Mouse (Mus musculus): ENCODE results near the gene Ubb. TPM values are rescaled to one million over a fixed set of nuclear protein-coding genes. Genes with fewer than 3 reads are reported as not detected.

Gene Ubb
- total RNA-seq, 2 experiments from 2014 or later, result 1,687 to 1,997 TPM

DNA sequence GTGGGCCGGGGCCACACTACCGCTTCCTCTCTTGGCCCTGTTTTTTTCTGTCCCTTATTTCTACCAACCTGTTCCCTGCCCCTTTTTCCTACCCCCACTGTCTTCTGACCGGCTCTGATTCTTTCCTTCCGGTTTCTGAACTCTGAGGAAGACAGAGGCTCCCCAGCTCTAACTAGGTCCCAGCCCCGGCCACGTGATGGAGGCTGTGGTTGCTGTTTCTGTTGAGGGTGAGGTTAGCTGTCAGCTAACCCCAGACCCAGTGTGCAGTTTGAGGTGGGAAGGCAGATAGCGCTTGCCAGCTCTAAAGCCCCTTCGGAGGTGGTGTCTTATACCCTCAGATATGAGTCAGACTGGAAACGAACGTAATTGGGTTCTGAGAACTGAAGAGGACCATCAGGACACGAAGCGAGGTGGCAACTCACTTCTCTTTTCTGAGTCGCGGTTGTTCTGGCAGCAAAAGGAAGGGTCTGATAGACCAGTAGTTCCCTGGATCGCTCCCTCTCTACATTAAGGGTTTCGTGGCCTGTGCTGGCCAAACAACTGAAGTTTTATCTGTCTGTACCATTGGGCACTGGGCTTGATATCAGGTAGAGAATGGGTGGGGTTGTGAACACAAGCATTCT is 25.7 kb downstream of the Ubb start:
- DNase-seq (ENCODE audit: extremely low spot score in 1 of 2, low spot score in 1 of 2), result peak; percentile 13 to 25

DNA sequence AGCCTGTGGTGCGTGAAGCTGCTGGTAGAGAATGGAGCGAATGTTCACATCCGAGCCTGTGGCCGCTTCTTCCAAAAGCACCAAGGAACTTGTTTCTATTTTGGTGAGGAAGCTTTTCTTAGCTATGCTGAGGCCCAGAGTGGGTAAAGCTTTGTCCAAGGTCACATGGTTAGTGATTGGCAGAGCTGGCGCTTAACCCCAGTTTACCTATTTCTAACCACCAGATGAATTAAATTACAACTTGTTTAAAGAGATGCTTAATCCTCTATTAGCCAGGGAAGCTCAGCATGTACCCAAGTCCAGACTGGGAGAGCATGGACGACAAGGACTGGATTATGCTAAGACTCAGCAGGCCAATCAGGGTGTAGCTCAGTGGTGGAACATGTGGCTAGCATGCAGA is 32.1 kb downstream of the Ubb start:
- no peak for DNase-seq (ENCODE audit: extremely low spot score in 1 of 2, low spot score in 1 of 2)

DNA sequence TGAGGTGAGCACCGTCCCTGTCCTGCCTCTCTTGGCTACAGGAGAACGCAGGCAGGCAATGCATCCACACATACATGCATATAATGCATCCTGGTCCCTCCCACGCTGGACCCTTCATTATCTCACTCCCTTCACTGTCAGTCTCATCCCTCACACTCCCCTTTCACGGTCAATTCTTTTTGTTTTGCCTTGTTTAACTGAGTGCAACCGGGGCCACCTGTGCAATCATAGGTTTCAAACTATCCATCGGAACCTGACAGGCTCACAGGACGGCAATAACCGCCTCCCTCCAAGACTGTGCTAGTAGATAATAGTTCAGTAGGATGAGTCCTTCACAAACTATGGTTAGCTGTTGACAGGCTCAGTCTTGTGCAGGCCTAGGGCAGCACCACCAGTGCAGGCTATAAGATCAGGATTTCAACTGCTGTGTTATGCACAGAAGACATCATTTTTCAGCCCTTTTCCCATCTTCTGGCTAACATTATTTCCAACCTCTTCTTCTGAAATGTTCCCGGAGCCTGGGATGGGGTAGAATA is 33.8 kb downstream of the Ubb start:
- no peak for DNase-seq (ENCODE audit: extremely low spot score in 1 of 2, low spot score in 1 of 2)

DNA sequence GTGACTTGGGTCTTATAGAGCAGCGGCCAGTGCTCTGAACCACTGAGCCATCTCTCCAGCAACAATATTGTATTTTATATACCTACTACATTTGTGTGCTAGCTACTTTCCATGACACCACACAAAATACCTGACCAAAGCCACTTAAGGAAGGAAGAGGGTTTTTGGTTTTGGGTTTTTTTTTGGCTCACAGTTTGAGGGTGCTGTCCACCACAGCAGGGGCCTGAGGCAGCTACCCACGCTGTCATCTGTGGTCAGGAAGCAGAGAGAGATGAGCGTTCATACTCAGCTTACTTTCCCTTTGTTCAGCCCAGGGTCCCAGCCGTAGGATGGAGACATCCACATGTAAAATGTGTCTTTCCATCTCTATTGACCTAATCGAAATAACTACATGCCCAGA is 36.1 kb downstream of the Ubb start:
- no peak for DNase-seq (ENCODE audit: extremely low spot score in 1 of 2, low spot score in 1 of 2)

DNA sequence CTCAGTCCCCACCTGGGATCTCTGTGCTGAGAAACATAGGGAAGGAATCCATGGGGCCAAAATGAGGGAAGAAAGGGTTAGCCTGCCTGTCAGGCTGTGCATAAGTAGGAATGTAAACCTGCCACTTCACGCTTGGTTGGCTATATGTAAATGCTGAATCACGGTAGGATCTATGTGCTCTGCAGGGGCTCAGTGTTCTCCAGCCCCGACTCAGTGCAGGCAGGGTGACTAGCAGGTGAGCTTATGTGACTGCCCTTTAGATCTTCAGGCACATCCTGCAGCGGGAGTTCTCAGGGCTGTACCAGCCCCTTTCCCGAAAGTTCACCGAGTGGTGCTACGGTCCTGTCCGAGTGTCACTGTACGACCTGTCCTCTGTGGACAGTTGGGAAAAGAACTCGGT is 38.4 kb downstream of the Ubb start:
- DNase-seq (ENCODE audit: extremely low spot score in 1 of 2, low spot score in 1 of 2), result no peak

DNA sequence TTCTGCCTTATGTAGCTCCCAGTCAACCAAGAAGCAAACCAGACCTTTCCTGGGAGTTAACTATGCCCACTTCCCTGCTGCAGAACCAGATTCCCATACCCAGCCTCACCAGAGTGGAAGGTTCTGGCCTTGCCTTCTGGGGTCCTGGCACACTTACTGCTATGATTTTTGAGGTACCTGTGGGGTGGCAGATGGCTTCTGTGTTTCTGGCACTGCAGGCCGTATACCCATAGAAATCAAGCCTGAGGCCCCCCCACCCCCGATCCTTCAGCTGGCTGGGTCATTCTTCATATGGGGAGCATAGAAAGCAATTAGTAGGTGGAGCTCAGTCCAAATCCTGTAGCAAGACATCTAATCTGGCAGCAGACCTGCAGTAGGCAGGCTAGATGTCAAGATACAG is 40.1 kb downstream of the Ubb start:
- no peak for DNase-seq (ENCODE audit: extremely low spot score in 1 of 2, low spot score in 1 of 2)

DNA sequence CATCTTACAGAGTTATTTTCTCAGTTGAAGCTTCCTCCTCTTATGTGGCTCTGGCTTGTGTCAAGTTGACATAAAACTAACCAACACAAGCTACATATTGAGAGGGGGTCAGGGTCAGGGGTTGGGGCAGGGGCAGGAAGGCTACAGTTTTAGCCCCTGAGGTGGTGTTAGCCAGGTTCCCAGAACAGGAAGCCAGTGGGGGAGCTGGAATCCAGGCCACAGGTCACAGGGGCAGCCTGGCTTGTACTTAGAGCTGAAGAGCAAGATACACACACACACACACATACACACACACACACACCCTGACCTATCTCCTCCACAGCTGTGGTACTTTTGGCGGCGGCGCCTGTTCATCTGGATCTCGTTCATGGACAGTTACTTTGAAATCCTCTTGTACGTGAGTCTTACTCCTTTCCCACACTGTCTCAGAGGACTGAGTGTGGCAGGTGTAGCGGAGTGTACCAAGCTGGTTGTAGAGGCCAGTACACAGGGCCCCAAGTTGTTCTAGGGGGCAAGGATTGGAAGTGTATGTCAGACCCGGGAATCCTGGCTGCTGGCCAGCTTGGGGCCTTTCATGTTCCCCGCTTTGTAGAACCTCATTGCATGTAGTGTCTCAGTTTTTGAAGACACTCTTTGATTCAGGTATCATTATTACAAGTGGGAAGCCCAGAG is 41.1 kb downstream of the Ubb start:
- no peak for DNase-seq (ENCODE audit: extremely low spot score in 1 of 2, low spot score in 1 of 2)

DNA sequence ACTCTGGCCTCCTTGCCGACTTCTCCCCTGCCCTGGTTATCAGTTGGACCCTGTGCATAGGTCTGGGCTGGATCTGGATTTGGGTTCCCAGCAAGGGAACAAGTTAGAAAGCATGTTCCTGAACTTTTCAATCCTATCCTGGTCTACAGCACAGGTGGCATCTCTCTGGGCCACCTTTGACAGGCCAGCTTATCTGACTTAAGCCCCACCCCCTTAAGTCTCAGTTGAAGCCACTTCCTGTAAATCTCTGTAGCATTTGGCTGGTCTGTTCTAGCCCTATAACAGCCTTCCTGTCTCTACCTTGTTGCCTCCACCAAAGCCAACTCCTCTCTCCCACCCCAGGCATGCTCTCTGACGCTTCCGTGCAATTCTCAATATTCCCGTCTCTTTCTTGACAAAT is 47.6 kb downstream of the Ubb start:
- no peak for DNase-seq (ENCODE audit: extremely low spot score in 1 of 2, low spot score in 1 of 2)

DNA sequence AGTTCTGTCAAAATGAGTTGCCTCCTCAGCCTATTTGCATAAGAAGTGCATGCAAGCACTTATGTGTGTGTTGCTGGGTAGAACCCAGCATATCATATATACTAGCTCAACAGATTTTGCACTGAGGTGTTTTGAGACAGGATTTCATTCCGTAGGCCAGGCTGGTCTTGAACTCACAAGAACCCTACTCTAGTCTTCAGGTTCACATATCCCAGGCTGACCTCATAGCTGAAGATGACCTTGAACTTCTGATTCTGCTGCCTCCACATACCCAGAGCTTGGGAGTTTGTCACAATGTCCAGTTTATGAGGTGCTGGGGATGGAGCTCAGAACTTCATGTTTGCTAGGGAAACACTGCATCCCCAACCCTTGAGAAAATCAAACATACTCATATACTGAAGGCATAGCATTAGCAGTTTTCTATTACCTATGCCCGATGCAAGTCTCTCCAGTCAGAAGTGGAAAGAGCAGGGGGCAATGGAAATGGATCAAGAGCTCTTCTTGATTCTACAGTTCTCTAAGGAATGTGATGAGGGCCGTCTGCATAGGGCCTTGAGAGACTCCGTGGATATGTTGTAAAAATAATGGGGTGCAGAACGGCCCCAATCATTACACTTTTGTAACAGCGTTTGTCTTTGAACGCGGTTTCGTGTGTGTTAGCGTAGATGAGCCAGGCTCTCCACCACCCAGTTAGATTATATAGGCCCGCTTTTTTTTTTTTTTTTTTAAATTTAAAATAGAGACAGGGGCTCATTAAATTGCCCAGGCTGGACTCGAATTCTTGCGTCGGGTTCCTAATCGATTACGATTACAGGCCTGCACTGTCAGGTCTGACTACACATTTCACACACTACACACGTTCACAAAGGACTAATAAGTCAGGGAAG is 51.0 kb downstream of the Ubb start:
- DNase-seq (ENCODE audit: extremely low spot score in 1 of 2, low spot score in 1 of 2), result no peak

Other genes with a start within 250 kb of the Ubb start
- 1 to 10 TPM; 6.0 to 7.5 TPM for gene Pigl, start 92.7 kb upstream of the Ubb start, total RNA-seq (2021)
- gene Ncor1, start 92.6 kb upstream of the Ubb start, total RNA-seq (2021), result 100 to 1,000 TPM; 251 to 321 TPM
- 10 to 100 TPM; 41.1 to 44.8 TPM for gene Cenpv, start 11.9 kb upstream of the Ubb start, total RNA-seq (2021)
- 10 to 100 TPM; 14.3 to 16.0 TPM for gene Trpv2, start 23.3 kb downstream of the Ubb start, total RNA-seq (2021)
- 1 to 10 TPM; 8.1 to 9.9 TPM for gene Lrrc75a, start 97.4 kb downstream of the Ubb start, total RNA-seq (2021)
- 10 to 100 TPM; 16.5 to 17.9 TPM for gene Mmgt2, start 97.5 kb downstream of the Ubb start, total RNA-seq (2021)
- gene Zfp287, start 180.7 kb downstream of the Ubb start, total RNA-seq (2021), result 10 to 100 TPM; 15.5 to 19.2 TPM
- gene Gm10428, start 201.9 kb downstream of the Ubb start, total RNA-seq (2021), result not detected
- gene Zfp286, start 238.3 kb downstream of the Ubb start, total RNA-seq (2021), result 10 to 100 TPM; 21.9 to 22.8 TPM